Mouse (Mus musculus) kidney, adult 2 months (tissue): ENCODE measurements around the gene Cdh23. TPM values are rescaled to one million over a fixed set of nuclear protein-coding genes. Genes with fewer than 3 reads are reported as not detected.
A peak's percentile ranks its signal among the peaks of the same experiment; 100 is the strongest.

ENCODE experiments used
- DNase-seq: peaks from one replicate; pipeline ENCODE4 v3.0.0; 2021
- H3K27ac ChIP-seq: fragments of 200-500 bp; 2 replicates; pipeline ENCODE4 v1.5.1; 2012; ENCODE audit warnings: low read depth, low read length, control low read depth, inconsistent platforms; ENCODE audit not compliant: insufficient read depth
- H3K27me3 ChIP-seq: fragments of 200-500 bp; replicated peaks from 2 replicates; pipeline ENCODE4 v1.6.1; 2012; ENCODE audit warnings: mild to moderate bottlenecking, moderate library complexity, low read length, inconsistent platforms; ENCODE audit not compliant: control insufficient read depth, insufficient read depth
- H3K36me3 ChIP-seq: fragments of 200-500 bp; 2 replicates; pipeline ENCODE4 v1.6.1; 2012; ENCODE audit warnings: mild to moderate bottlenecking, moderate library complexity, low read length, inconsistent platforms; ENCODE audit not compliant: control insufficient read depth, insufficient read depth
- H3K4me1 ChIP-seq: fragments of 200-500 bp; 2 replicates; pipeline ENCODE4 v1.6.1; 2011; ENCODE audit warnings: low read length; ENCODE audit not compliant: control insufficient read depth, insufficient read depth
- H3K4me3 ChIP-seq: fragments of 200-500 bp; 2 replicates; pipeline ENCODE4 v1.5.1; 2011; ENCODE audit warnings: mild to moderate bottlenecking, low read depth, low read length, control low read depth; ENCODE audit not compliant: insufficient read depth
- CTCF ChIP-seq: fragments of 200-500 bp; conservative IDR thresholded peaks from 2 replicates; pipeline ENCODE4 v1.5.1; 2011; ENCODE audit warnings: low read depth, mild to moderate bottlenecking, control low read depth, low read length, moderate library complexity, mixed read lengths; ENCODE audit not compliant: insufficient read depth, insufficient read length
- POLR2A ChIP-seq: fragments of 200-500 bp; IDR thresholded peaks from one replicate; pipeline ENCODE4 v1.6.1; 2011; ENCODE audit warnings: low read depth, low read length, control low read depth
- WGBS: fragments of 180-500 bp; shearing (Covaris S2); methylation state at CpG from one replicate; pipeline ENCODE4 v1.1.7; 2018; 5-methylcytosine and 5-hydroxymethylcytosine counted together
- polyA plus RNA-seq: library from polyadenylated mRNA; depleted of rRNA; stranded (reverse); fragments of >200 nt; gene quantifications from 2 replicates; pipeline ENCODE4 v1.2.3, GENCODE M21; 2012

Cdh23 gene
- polyA plus RNA-seq, 1 experiment, result 0.17 TPM

DNA sequence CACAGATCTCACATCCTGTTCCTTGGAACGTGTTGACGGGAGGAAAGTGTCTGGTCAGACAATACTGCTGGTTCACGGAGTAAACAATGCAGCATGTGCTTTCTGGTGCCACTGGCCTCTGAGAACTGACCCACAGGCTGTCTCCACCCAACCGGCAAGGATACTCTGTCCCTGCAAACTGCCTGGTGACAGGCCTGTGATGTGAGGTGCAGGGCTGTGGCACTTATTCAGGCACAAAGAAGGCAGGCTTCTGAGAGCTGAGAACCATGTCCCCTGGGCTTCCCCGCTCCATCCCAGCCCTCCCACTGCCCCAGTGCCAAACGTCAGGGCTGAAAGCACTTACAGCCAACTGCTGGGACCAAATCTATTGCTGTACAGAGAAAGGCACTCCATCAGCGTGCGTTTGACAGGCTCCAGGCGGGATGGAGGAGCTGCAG is 137.8 kb downstream of the Cdh23 start:
- no peaks in the 10 kb centered on the region for H3K36me3 ChIP-seq
- no peak overlapping the region for H3K4me3 ChIP-seq
- no peaks in the 10 kb centered on the region for H3K4me1 ChIP-seq
- no peak for TF ChIP-seq CTCF
- TF ChIP-seq POLR2A, result no peak
- peak; percentile 55 for DNase-seq
- no peak overlapping the region for H3K27ac ChIP-seq
- no peaks in the 10 kb centered on the region for H3K27me3 ChIP-seq
- WGBS, result 30% methylated on average over 9 of the region's 9 CpGs

DNA sequence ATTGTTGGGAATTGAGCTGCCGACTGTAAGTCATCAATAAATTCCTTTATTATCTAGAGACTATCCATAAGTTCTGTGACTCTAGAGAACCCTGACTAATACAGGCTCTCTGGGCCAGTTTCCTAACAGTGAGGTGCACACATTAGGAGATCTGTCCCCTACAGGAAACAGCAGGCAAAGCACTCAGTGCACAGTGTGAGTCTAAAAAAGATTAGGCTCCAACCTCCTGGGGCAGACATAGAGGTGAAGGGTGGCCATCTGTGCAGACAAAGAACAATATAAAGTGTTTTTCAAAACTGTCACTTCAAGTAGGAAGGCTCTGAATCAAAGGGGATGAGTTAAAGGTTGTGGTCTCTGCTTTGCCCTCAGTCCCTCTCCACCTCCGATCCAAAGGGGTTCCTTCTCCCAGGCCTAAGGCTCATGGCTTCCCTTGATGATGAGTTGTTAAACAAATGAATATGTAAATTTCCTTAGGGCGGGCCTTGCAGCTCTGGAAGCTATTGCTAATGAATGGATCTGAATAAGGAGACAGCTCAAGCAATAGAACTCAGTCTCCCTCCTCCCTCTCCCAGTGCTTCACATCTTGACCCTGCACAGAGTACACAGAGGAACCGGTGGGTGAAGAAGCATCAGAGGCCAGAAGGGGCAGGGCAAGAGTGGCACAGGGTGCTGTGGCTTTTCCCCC is 143.2 kb downstream of the Cdh23 start:
- no peak overlapping the region for H3K4me3 ChIP-seq
- DNase-seq, result no peak
- H3K36me3 ChIP-seq, result no peaks in the 10 kb centered on the region
- WGBS, result 64% methylated on average over 4 of the region's 4 CpGs
- TF ChIP-seq CTCF (no peak), POLR2A (no peak)
- no peaks in the 10 kb centered on the region for H3K27me3 ChIP-seq
- no peak overlapping the region for H3K27ac ChIP-seq
- H3K4me1 ChIP-seq, result no peaks in the 10 kb centered on the region

DNA sequence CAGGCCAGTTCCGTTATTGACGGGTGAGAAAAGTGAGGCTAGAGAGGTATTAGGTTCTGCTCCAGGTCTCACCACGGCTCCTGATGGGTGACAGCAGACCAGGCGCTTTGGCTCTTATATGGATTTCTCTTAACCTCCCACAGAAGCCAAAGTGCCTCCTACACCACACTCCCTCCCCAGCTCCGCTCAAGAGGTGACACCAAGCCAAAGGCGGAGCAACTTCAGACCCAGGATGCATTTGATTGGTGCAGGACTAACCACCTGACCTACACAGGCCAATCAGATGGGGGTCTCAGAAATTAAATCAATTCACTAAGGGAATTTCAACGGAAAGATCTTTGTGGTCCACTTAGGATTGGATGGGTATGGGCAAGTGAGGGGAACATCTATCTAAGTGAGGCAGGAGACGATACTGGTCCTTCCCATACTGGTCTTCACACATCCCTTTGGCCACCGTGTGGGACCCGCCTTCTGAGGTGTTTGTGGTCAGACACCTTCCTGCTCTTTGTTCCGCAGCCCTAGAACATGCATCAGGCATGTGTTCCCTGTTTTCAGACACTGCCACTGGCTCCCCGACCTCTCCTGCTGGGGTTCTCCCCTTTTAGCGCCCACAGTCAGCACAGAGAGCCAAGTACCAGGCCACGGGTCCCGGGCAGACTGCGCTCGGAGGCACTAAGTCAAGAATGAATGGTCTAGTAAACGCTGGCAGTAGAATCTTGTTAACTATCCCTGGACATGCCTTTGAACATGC is 157.0 kb downstream of the Cdh23 start:
- WGBS, result 69% methylated on average over 18 of the region's 18 CpGs
- Histone ChIP-seq H3K4me1 (no peaks in the 10 kb centered on the region), H3K27ac (no peak overlapping the region), H3K36me3 (no peaks in the 10 kb centered on the region), H3K4me3 (no peak overlapping the region), H3K27me3 (no peaks in the 10 kb centered on the region)
- TF ChIP-seq CTCF, result no peak
- no peak for TF ChIP-seq POLR2A
- DNase-seq, result no peak

DNA sequence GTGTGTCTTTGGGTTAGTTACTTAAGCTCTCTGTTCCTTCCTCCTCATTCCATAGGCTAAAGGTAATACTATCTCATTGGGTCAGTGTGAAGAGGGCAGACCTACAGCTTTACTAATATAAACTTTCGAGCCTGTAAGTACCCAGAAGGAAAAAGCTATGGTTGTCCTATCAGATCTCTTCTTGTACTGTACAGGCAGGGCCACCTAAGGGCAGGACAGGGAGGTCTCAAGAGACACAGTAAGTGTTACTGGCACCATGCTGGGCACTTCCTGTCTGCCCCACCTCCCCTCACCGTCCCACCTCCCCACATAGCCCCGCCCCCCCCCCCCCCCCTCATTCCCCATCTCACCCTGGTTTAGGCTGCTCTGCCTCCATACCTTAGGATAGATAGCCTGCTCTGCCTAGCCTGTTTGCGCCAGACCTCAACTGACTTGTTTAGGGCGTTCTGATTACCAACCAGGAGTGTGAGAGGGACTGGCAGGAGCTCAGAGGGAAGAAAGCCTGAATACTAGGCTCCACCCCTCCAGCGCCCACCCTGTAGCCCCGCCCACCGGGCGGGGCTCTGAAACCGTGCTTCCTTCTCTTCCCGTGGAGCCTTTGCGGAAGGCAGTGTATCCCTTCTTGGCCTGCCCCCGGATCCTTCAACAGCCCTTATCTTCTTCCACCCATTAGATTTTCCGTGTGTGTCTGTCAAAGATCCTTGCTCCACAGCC is 160.0 kb downstream of the Cdh23 start:
- Histone ChIP-seq H3K4me3 (no peak overlapping the region), H3K4me1 (no peaks in the 10 kb centered on the region), H3K27ac (no peak overlapping the region), H3K36me3 (no peaks in the 10 kb centered on the region), H3K27me3 (no peaks in the 10 kb centered on the region)
- 11% methylated on average over 14 of the region's 14 CpGs for WGBS
- TF ChIP-seq CTCF (no peak), POLR2A (no peak)
- no peak for DNase-seq

DNA sequence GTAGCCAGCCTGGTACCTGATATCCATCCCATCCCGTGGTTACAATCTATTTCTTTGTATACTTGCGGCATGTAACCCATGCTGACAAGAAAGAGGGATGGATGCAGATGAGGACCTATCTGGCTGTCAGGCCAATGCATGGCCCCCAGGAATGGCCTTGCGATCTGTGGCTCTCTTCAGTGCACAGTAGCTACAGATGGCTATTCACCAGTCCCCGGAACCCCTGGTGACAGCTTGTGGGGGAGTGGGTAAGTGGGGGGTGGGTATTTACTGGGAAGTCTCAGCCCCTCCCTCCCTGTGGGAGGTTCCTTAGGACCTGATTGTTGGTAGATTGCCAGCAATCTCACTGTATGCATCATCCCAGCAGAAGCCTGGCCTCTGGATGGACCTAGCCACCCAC is 163.8 kb downstream of the Cdh23 start:
- 76% methylated on average over 4 of the region's 4 CpGs for WGBS
- no peaks in the 10 kb centered on the region for H3K36me3 ChIP-seq
- no peak for TF ChIP-seq POLR2A
- no peak for TF ChIP-seq CTCF
- no peak overlapping the region for H3K4me3 ChIP-seq
- H3K27ac ChIP-seq, result no peak overlapping the region
- no peak for DNase-seq
- H3K4me1 ChIP-seq, result no peaks in the 10 kb centered on the region
- H3K27me3 ChIP-seq, result no peaks in the 10 kb centered on the region

DNA sequence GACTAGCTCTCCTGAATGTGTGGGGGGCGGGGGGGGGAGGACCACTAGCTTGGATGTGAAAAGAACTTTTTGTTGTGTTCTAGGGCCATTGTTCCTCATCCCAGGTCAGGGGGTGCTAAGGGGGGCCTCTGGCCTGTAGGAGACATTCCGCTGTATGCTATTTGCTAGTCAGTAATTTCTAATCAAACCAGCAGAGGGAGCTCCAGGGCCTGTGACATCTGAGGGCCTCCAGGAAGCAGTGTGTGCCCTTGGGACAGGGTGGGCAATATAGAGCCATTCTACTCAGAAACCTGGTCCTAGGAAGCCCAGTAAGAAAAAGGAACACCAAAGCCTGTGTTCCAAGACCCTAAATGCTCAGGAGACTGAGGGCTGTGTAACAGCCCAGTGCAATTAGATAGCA is 164.9 kb downstream of the Cdh23 start:
- no peaks in the 10 kb centered on the region for H3K4me1 ChIP-seq
- no peak overlapping the region for H3K27ac ChIP-seq
- no peaks in the 10 kb centered on the region for H3K27me3 ChIP-seq
- no peak overlapping the region for H3K4me3 ChIP-seq
- DNase-seq, result peak; percentile 53
- WGBS, result 24% methylated on average over 2 of the region's 2 CpGs
- H3K36me3 ChIP-seq, result no peaks in the 10 kb centered on the region
- TF ChIP-seq POLR2A (no peak), CTCF (peak; percentile 69)

DNA sequence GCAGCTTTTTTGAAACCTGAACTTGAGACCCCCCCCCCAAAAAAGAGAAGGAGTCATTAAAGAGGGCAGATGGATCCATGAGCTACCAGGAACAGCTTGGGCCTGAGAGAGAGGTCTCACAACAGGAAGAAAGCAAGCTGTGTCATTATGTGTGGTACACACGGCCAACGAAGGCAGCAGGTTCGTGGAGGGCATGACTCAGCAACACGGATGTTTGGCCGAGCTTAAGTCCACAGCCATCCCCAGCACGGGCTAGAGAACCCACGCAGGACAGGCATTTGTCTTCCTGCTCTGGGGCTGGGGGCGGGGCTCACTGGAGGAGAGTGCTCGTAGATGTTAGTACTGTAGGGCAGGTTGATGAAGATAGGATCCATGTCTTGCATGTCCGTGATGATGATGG is 165.7 kb downstream of the Cdh23 start:
- WGBS, result 75% methylated on average over 10 of the region's 10 CpGs
- H3K4me1 ChIP-seq, result no peaks in the 10 kb centered on the region
- no peaks in the 10 kb centered on the region for H3K27me3 ChIP-seq
- no peak overlapping the region for H3K4me3 ChIP-seq
- TF ChIP-seq CTCF (no peak), POLR2A (no peak)
- no peak for DNase-seq
- H3K36me3 ChIP-seq, result no peaks in the 10 kb centered on the region
- H3K27ac ChIP-seq, result no peak overlapping the region
